Mouse (Mus musculus) spleen, adult 2 months (tissue): ENCODE results near the gene Mme.

Experiments used
- CTCF ChIP-seq: fragments of 200-500 bp; IDR thresholded peaks from 2 replicates; pipeline ENCODE4 v1.5.1; 2011; ENCODE audit warnings: mild to moderate bottlenecking, inconsistent platforms; ENCODE audit not compliant: insufficient read depth, insufficient read length, insufficient replicate concordance; ENCODE audit errors: extremely low read depth
- POLR2A ChIP-seq: fragments of 200-500 bp; IDR thresholded peaks from 2 replicates; pipeline ENCODE4 v1.6.1; 2011; ENCODE audit warnings: low read depth, low read length, inconsistent platforms

DNA sequence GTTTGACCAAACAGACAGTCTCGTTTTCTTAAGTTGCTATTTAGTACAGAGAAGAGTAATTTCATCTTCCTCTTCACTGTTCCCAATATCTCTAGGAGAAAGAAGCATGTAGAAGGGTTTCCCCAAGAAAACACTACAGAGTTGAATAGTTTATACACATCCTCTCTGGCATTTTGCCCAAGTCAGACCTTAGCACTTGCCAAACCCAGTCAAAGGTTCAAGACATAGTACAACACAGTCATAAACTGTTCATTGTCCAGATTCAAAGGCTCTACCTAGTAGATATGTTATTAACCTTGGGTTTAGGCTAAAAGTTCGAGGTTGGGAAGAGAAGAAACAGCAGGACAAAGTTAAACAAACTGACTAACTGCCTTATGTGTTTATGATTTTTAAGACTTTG is 143.7 kb downstream of the Mme start:
- no peak for TF ChIP-seq CTCF
- TF ChIP-seq POLR2A, result no peak
